Mouse (Mus musculus) skeletal muscle tissue, adult 2 months (tissue): ENCODE results near the gene Ap1s1.

Experiments used
- DNase-seq: peaks from one replicate; pipeline ENCODE4 v3.0.0-alpha.2; 2012; ENCODE audit warnings: low read depth, low spot score

Ap1s1 gene

GRCm38 (mm10) chr5:137045402-137046323 is at the start of gene Ap1s1:
TSS of gene Ap1s1 (minus strand) at chr5:137046135.
- DNase-seq = peak; percentile 92

GRCm38 (mm10) chr5:137095135-137095534 is 49.2 kb upstream of the Ap1s1 start:
- no peak for DNase-seq

DNA sequence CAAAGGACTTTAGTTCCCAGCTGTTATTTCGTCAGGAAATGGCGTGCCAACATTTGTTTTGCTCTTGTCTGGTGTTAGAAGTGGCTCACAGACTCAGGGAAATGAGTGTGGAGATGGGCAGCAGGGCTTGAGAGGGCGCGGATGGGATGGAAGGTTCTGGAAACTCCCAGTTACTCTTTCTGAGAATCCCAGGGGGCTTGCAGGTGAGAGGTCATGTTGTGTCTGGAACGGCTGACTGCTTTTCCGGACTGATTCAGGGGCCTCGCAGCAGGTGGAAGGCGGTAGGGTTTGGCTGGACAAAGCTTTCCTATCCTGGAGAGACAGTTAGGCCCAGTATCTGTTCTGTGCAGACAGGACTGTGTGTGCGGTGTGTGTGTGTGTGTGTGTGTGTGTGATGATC is 47.8 kb upstream of the Ap1s1 start:
- no peak for DNase-seq

DNA sequence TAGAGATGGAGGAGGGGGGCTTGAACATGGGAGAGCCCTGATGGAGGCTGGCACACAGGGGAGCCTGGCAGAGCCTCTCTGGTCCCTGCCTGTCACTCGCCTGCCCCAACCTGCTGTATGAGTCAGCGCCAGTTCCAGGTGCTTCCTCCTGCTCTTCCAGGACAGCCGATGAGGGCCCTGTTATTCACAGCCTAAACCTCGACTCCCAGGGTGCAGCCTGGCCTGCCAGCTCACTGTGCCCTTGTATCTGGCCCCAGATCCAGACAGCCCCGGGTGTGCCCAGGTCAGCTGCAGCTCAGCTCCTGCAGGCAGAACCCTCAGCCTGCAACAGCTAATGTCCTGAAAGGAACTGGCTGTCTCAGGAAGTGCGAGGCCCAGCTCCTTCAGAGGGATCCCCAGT is 45.6 kb upstream of the Ap1s1 start:
- DNase-seq = no peak

DNA sequence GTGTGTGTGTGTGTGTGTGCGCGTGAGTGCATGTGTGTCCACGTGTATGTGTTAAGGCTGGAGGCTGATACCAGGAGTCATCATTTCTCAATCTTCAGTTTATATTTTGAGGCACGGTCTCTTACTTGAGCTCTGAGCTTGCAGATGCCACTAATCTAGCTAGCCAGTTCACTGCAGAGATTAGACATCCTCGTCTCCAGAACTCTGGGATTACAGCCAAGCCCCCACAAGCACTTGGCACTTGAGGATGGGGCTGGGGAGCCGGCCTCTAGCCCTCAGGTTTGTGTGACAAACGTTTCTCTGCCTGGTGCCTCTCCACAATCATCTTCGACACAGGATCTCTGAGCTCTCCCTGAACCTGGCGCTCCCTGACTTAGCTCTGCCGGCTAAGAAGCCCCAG is 44.9 kb upstream of the Ap1s1 start:
- no peak for DNase-seq

DNA sequence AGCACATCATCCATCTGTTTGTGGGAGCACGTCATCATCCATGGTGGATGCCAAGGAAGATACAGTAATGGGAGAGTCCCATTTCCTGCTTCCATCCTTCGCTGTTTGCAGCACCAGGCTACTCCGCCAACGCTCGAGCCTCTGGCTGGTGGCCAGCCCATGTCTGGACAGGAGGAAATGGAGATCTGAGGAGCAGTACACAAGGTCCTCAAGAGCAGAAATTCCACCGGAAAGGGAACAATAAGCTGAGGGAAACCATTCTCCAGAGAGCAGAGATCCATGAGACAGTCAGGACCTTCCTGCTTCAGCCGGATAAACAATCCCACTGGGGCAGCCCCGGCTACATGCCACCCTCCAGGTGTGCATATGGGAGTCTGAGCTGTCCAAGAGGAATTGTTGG is 41.5 kb upstream of the Ap1s1 start:
- DNase-seq = no peak

GRCm38 (mm10) chr5:137085731-137086130 is 39.8 kb upstream of the Ap1s1 start:
- no peak for DNase-seq

GRCm38 (mm10) chr5:137085021-137085420 is 39.1 kb upstream of the Ap1s1 start:
- DNase-seq = no peak

DNA sequence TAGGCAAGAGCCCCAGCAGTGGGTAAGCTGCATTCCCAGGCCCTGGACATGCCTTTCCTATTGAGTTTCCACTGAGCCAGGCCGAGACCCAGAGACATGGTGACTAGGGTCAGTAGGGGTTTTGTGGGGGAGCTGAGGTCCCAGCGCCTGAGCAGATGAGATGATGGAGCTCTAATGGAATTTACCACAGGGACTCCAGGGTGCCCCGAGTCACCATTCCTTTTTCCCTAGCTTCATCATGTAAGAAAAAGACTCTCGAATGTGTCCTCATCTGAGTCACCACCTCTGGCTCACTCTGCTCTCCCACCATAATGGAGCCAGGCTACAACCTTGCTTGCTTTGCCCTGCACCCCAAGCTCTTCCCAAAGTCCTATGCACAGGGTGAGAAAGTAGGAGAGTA is 37.1 kb upstream of the Ap1s1 start:
- DNase-seq = no peak

GRCm38 (mm10) chr5:137079849-137080248 is 33.9 kb upstream of the Ap1s1 start:
- DNase-seq = no peak

DNA sequence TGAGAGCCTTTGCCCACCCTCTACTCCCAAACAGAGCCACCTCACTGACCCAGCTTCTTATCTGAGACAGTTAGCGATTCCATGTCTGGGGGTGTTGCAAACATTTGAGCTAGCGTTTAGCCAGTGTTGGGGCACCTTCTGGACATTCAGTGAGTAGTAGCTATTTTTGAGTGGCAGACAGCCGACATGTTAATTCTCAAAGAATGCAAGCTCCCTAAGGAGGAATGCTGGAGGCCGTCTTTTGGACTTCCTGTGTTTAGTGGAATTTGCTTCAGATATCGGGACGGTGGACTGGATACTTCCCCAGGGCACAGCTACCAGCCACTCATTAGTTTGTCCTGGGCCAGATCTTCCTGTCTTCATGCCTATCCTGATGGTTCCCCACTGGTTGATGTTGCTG is 32.7 kb upstream of the Ap1s1 start:
- DNase-seq = no peak

- no peak for DNase-seq
Observed at GRCm38 (mm10) chr5:137078041-137078440, 32.1 kb upstream of the Ap1s1 start.

GRCm38 (mm10) chr5:137077187-137077586 is 31.3 kb upstream of the Ap1s1 start:
- no peak for DNase-seq

GRCm38 (mm10) chr5:137076191-137076930 is 30.4 kb upstream of the Ap1s1 start:
- peak; percentile 89 for DNase-seq

GRCm38 (mm10) chr5:137075726-137076125 is 29.8 kb upstream of the Ap1s1 start:
- no peak for DNase-seq

- DNase-seq = peak; percentile 90
Observed at GRCm38 (mm10) chr5:137074191-137074651, 28.3 kb upstream of the Ap1s1 start.

DNA sequence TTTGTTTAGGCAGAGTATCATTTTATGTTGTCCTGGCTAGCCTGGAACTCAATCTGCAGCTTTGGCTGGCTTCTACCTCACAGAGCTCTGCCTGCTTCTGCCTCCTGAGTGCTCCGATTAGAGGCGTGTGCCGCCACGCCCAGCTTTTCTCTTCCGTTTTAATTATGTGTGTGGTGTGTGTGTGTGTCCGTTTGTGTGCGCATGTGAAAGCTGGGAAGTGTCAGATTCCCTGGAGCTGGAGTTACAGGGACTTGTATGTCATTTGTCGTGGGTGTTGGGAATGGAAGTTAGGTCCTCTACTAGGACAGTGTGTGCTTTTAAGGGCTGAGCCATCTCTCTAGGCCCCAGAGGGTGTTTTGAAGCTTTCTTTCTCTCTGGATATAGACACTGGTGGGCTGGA is 27.2 kb upstream of the Ap1s1 start:
- no peak for DNase-seq

GRCm38 (mm10) chr5:137072079-137072960 is 26.4 kb upstream of the Ap1s1 start, which contains the start of gene Serpine1:
TSS of gene Serpine1 (minus strand) at chr5:137072268.
- DNase-seq = peak; percentile 95

- DNase-seq = no peak
Observed at GRCm38 (mm10) chr5:137070881-137071605, 25.1 kb upstream of the Ap1s1 start.

DNA sequence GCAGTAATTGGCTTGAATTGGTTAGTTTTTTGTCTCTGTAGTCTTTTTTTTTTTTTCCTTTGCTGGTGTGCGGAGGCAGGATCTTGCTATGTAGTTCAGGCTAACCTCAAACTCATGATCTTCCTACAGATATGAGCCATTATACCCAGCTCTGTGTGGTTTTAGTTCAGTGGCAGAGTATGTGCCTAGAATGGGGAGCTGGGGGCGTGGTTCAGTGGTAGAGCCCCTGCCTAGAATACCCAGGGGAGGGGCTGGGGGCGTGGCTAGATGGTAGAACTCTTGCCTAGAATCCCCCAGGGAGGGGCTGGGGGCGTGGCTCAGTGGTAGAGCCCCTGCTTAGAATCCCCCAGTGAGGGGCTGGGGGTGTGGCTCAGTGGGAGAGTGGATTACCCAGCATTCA is 22.8 kb upstream of the Ap1s1 start:
- DNase-seq = no peak

- no peak for DNase-seq
Observed at GRCm38 (mm10) chr5:137065923-137066322, 20.0 kb upstream of the Ap1s1 start.
